Mouse (Mus musculus) G1E (cell line): Measurements from ENCODE around the gene Pax5.

Source experiments
- CTCF ChIP-seq: IDR thresholded peaks from 2 replicates; pipeline ENCODE4 v1.5.1; 2012; ENCODE audit warnings: low read depth, low read length, inconsistent platforms, mixed read lengths
- GATA1 ChIP-seq: IDR thresholded peaks from 2 replicates; pipeline ENCODE4 v1.6.1; 2012; ENCODE audit warnings: borderline replicate concordance, low read length, inconsistent platforms, mixed read lengths
- GATA2 ChIP-seq: IDR thresholded peaks from 2 replicates; pipeline ENCODE4 v1.6.1; 2012; ENCODE audit warnings: low read depth, low read length, inconsistent platforms, borderline replicate concordance
- POLR2AphosphoS5 ChIP-seq: IDR thresholded peaks from 2 replicates; pipeline ENCODE4 v1.6.1; 2012; ENCODE audit warnings: low read depth, low read length, inconsistent platforms; ENCODE audit not compliant: insufficient replicate concordance
- TAL1 ChIP-seq: conservative IDR thresholded peaks from 2 replicates; pipeline ENCODE4 v1.6.1; 2012; ENCODE audit warnings: low read depth, low read length, inconsistent platforms, mixed read lengths

GRCm38 (mm10) chr4:44716391-44716790 is 6.1 kb upstream of the Pax5 start:
- TF ChIP-seq CTCF (no peak), GATA1 (no peak), POLR2AphosphoS5 (no peak), TAL1 (no peak), GATA2 (no peak)
